Mouse (Mus musculus) urinary bladder, postnatal 14 days (tissue): ENCODE results near the gene Usp3.

Experiments
- DNase-seq: peaks from one replicate; pipeline ENCODE4 v3.0.0; 2021; ENCODE audit warnings: low spot score

The Usp3 gene

DNA sequence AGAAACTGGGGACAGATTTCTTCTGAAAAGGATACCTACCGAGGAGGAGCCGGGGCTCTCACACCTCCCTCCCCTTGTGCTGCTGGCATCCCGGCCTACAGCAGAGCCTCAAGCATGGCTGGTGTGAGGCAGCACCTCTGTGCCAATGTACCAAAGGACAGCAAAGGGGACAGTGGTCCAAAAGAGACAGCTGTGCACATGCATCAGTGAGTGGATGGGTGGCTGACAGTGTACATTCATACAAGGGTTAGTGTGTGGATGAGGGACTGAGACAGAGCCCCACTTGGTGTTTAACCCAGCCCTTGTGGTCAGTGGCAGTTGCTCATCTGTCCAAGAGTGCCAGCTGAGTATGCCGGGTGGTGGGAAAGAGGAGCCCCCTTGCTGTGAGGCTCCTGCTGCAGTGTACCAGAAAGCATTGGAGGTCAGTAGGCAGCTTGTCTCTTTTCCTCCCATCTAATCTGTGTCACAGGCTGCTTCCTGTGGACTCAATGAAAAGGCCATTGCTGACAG is 84.0 kb downstream of the Usp3 start:
- DNase-seq: no peak

DNA sequence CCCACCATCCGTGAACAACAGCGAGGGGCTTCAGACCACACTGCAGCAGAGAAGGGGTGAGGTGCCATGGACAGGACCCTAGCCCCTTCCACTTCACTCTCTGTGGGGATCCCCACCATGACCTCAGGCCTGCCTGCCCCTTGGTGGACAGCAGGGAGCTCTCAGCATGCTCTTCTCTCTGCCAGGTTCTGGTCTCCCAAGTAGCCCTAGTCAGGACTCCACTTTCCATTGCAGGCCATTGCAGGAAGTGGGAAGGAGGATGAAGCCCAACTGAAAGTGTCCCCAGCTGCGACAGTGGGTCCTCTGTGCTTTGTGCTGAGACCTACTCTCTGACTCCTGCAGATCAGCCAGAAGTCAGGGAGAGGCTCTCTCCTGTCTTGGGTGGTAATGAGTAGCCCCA is 85.3 kb downstream of the Usp3 start:
- no peak for DNase-seq

DNA sequence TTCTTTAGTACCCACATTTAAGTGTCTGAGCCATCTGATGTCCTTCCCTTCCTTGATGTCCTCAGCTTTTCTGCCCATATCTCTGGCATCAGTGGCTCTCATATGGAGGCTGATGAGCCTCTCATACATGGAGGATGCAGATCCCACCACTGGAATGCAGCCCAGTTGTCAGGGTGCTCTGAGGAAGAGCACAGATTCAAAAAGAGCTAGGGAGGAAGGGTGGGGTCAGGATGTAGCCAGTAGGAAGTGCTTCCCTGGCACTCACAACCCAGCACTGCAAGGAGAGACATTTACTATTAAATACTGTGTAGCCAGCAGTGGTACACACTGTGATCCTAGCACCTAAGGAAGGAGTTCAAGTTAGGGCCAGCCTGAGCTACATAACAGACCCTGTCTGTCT is 86.5 kb downstream of the Usp3 start:
- no peak for DNase-seq

DNA sequence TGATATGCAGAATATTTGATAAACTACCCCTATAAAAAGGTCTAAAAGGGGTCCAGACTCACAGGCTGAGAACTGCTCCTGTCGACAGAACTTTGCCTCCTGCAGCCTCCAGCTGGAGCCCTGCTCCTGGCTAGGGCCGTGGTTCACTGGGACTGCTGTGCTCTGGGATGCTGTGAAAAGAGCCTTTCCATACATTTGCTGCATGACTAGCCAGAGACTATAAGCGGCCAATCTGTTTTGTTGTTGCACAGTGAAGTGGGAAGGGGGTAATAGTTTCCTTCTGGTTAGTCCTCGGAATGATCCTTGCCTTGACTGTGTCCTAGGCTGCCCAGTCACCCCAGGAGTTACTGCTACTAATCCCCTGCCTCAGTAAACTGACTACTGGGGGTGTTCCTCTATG is 86.9 kb downstream of the Usp3 start:
- no peak for DNase-seq

DNA sequence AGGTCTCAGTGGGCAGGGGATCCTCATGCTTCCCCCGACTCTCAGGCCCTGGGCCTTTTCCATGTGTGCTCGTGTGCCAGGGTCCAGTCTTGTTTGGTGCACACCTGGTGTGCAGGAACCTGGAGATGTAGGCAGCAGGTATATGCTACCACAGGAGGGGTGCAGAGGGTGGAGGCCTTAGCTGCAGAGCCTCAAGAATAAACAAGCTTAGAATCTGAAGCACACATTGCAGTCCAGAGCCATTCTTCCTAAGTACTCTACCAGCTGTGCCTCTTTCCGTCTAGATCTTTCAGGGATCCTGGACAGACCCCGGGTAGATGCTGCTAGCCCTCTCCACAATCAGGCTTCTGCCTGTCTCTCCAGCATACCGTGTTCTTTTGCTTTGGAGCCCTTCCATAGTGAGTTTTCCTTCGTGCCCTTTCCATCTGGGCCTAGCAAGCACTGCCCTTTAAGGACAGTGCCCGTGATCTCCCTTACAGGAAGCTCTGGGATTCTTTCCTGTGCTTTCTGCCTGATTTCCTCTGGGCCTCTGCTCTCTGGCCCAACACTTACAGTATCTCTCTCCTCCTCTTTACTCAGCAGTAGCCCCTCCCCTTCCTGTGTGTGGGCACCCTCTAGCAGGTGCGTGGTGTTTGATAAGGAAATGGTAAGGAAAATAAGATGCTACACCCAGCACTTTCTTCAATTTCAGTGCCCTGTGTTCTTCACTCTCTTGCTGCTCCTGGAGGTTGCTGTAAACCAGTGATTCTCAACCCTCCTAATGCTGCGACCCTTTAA is 87.6 kb downstream of the Usp3 start:
- DNase-seq: no peak

DNA sequence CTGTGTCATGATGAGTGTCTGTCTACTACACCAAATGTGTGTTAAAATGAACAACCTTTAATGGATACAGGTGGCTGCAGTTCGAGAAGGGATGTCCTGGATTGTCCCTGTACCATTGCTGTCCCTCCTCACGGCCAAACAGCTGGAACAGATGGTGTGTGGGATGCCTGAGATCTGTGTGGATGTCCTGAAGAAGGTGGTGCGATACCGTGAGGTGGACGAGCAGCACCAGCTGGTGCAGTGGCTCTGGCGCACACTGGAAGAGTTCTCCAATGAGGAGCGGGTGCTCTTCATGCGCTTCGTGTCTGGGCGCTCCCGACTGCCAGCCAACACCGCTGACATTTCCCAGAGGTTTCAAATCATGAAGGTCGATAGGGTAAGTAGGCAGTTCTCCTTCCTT is 88.4 kb downstream of the Usp3 start:
- no peak for DNase-seq

DNA sequence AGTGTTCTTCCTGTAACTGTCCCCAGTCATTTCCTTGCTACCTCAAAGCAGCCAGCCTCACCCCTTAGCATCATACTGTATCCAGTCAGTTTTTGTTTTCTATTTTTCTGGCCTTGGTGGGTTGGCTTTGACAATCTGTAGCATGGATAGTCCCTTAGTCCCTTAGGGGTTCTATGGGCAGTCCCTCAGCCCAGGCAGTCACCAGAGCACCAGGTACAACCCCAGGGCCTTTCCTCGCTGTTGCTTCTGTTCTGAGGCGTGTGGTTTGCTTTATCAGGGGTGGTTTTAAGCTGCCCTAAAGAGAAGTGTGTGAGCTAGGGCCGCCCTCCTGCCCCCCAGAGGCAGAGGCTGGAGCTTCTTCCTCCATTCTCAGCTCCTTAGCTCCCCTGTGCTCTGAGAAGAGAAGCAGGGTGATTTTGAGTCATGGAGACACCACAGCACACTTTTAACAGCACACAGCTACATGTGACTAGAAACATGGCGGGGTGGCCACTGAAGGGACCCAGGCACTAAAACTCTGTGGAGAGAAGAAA is 89.0 kb downstream of the Usp3 start:
- no peak for DNase-seq

DNA sequence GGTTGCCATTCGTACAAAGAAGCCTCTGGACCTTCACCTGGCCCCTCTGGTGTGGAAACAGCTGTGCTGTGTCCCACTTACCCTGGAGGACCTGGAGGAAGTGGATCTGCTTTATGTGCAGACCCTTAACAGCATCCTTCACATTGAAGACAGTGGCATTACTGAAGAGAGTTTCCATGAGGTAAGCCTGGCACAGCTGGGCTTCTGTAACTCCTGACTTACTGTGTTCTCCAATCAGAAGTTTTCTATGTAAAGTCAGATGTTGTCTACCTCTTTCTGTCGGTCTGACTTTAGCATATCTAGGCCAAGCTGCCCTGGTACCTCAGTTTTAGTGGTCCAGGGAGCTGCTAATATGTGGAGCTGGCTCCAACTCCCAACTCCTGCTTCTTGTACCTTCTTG is 91.7 kb downstream of the Usp3 start:
- DNase-seq: no peak

DNA sequence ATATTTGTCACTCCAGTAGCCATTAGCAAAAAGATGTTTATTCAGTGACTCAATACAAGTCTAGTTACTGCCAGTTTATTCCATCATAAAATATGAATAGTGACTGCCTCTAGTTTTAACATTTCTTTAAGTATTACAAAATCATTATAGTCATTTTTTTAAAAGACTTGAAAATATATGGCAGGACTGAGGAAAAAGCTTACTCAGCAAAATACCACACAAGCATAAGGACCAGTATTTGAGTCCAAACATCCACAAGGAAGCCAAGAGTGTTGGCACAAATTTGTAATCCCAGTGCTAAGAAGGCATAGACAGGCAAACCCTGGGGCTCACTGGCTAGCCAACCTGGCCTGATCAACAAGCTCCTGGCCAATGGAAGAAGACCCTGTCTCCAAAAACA is 99.0 kb downstream of the Usp3 start:
- no peak for DNase-seq

DNA sequence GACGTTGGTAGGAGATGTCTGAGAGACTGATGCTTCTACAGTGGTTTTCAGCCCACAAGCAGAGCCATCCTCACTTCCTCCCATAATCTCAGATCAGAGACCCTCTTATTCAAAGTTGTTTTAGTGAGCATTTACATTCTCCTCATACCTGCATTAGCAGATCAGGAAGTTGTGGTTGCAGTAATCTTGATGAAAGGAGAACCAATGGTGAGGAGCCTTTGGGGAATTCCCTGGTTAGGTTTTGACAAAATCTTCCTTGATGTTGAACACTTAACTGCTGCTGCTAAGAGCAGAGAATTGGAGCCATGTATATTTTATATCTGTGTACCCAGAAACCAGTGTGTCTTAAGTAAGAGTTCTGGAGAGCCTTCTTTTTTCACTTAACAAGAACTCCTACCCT is 100.6 kb downstream of the Usp3 start:
- no peak for DNase-seq

DNA sequence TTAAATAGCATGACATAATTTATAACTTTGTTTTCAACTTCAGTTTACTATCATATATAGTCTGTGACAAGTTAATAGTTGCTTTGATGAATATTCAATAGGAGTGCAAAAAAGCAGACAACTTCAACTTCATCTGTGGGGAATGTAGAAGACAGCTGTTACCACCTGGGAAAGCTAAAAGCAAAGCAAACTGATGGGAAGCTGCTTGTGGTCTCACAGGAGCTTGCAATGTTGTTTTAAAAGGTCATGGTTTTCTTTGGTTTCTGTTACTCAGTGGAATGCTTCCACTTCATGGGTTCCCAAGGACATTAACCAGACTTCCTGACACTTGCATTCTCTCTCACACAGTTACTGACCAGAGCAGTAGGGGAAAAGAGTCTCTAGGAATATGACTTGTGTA is 104.2 kb downstream of the Usp3 start:
- no peak for DNase-seq

DNA sequence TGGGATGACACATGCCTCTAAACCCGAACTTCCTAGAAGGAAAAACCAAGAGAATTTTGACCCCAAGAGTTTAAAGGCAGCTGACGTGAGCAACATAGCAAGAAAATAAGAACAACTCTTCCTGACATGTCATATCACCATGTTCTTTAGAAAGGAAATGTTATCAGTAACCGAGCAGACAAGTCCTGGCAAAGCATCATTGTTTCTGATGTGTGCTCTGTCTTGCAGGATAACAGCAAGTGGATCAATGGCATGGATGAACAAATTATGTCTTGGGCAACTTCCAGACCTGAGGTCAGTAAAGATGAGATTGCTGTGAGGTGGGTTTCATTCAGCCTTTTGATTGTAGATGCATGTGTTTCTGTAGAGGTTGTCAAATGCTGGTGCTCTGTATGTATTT is 109.5 kb downstream of the Usp3 start:
- DNase-seq: no peak

DNA sequence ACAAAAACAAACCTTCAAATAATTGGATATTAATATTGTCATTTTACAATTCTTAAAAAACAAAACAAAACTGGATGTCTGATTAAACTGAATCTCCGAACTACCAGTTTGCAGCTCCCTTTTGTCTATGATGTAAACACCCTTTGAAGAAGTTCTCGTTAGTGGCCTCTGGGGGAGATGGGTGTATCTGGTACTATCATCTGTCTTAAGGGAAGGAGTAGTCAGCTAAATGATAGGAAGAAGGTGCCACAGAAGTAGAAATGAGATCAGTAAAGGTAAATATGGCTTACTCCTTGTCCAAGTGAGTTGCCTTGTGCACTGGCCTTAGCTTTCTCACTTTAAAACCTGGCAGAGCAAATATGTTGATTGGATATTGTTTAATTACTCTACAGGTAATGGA is 115.2 kb downstream of the Usp3 start:
- DNase-seq: no peak

DNA sequence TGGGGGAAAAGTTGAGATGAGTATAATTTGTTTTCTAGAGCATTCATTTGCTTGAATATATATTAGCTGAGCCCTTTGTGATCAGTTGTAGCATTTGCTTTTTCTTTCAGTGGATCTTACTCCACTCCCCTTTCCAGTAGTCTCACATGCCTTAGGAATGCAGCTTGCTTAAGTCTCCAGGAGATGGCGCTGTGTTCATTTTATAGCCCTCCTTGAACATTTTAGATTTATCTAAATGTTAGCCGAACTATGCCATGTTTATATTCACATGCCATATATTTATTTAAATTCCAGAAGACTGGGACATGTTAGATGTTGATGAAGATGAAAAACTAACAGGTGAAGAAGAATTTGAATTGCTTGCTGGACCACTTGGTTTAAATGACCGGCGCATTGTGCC is 127.9 kb downstream of the Usp3 start:
- DNase-seq: peak; percentile 9
